Mouse (Mus musculus) forebrain, embryonic 10.5 days (tissue): ENCODE measurements around the gene Rnf126. TPM values are rescaled to one million over a fixed set of nuclear protein-coding genes. Genes with fewer than 3 reads are reported as not detected.
A peak's percentile ranks its signal among the peaks of the same experiment; 100 is the strongest.

Source experiments
- DNase-seq: peaks from one replicate; pipeline ENCODE4 v3.0.0-alpha.2; 2017; ENCODE audit warnings: low spot score; ENCODE audit errors: extremely low spot score
- H3K27ac ChIP-seq: fragments of 300-500 bp; sonication (generic); 2 replicates; pipeline ENCODE4 v1.5.1; 2016; ENCODE audit warnings: mild to moderate bottlenecking
- H3K27me3 ChIP-seq: fragments of 300-500 bp; sonication (generic); 2 replicates; pipeline ENCODE4 v1.6.1; 2016; ENCODE audit warnings: mild to moderate bottlenecking; ENCODE audit not compliant: poor library complexity, severe bottlenecking
- H3K36me3 ChIP-seq: fragments of 300-500 bp; sonication (generic); replicated peaks from 2 replicates; pipeline ENCODE4 v1.6.1; 2016; ENCODE audit warnings: mild to moderate bottlenecking, moderate library complexity
- H3K4me1 ChIP-seq: fragments of 300-500 bp; sonication (generic); 2 replicates; pipeline ENCODE4 v1.6.1; 2016
- H3K4me3 ChIP-seq: fragments of 300-500 bp; sonication (generic); 2 replicates; pipeline ENCODE4 v1.5.1; 2016; ENCODE audit warnings: mild to moderate bottlenecking, moderate library complexity
- H3K9me3 ChIP-seq: fragments of 300-500 bp; sonication (generic); 2 replicates; pipeline ENCODE4 v1.6.1; 2016; ENCODE audit warnings: mild to moderate bottlenecking, moderate library complexity
- WGBS: fragments of 180-500 bp; shearing (Covaris S2); methylation state at CpG from one replicate; pipeline ENCODE4 v1.1.7; 2016; 5-methylcytosine and 5-hydroxymethylcytosine counted together
- polyA plus RNA-seq: library from polyadenylated mRNA; unstranded; fragments of >200 nt; fragmentation: Nextera tagmentation; extraction: Ambion mirVana; gene quantifications from 2 replicates; pipeline ENCODE4 v1.2.1, GENCODE M21; 2016

The Rnf126 gene
- polyA plus RNA-seq, 1 experiment from 2014 or later = 92.4 TPM

DNA sequence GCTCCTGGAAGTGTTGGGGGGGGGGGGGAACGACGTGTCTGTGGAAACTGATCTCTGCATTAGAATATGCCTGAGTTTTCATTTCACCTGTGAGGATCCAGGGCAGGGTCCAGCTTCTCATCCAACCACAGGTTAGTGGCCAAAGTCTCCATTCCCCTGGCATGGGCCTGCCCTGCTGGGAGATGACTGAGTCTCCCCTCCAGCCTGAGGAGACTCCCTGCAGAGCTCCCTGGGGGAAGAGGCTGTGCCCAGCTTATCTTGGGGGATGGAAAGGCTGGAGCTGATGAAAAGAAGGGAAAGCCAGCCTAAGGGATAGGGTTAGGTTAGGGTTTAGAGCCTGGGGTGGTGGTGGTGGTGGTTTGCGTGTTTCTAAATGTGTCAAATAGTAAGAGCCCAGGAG, 35.1 kb upstream of the Rnf126 start:
- Histone ChIP-seq H3K4me1 (peaks cover 74% of the 10 kb centered on the region), H3K4me3 (peak overlapping the region; percentile 13; the same call in 1 of the 2 replicates), H3K36me3 (peaks cover 27% of the 10 kb centered on the region), H3K27ac (peak overlapping the region; percentile 90), H3K27me3 (no peaks in the 10 kb centered on the region), H3K9me3 (no peaks in the 10 kb centered on the region)
- no peak for DNase-seq
- 16% methylated on average over 3 of the region's 3 CpGs for WGBS

DNA sequence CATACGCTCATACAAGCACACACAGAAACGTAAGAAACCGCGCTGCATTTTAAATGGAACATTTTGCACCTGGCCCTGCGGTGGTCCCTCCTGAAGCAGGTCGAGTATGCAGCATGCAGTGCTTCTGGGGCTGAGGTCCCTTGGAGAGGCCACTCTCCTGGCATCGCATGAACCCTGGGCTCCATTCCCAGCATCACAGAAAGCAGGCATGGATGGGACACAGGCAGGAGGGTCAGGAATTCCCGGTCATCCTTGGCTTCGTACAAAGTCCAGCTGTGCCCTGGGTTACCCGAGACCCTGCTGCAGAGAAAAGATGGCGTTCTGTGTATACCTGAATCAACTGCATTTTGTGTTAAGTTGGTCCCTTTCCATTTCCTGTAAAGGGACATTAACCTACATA, 33.8 kb upstream of the Rnf126 start:
- H3K36me3 ChIP-seq = peaks cover 29% of the 10 kb centered on the region
- H3K4me3 ChIP-seq = no peak overlapping the region; the same call in 1 of the 2 replicates
- no peak for DNase-seq
- H3K27me3 ChIP-seq = no peaks in the 10 kb centered on the region
- H3K9me3 ChIP-seq = no peaks in the 10 kb centered on the region
- whole genome bisulfite sequencing = 89% methylated on average over 11 of the region's 11 CpGs
- H3K4me1 ChIP-seq = peaks cover 70% of the 10 kb centered on the region
- H3K27ac ChIP-seq = no peak overlapping the region

DNA sequence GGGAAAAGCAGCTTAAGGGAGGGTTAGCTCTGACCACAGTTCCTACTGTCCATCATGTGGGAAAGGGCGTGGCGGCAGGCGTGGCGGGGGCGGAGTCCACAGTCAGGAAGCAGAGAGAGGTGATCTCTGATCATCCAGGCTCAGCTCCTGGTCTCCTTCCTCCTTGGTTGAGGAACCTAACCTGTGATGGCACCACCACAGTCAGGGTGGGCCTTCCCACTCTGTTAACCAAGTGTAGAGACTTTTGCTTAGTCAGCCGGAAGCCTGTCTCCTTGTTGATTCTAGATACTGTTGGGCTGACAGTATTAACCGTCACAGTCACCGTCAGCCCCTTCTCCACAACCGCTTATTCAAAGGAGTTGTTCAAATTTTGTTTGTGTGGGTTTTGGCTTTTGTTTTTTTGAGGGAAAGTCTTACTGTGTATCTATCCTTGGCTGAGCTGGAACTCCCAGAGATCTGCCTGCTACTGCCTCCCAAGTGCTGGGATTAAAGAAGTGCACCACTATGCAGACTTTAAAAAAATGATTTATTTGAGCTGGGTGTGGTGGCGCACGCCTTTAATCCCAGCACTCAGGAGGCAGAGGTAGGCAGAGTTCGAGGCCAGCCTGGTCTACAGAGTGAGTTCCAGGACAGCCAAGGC, 31.7 kb upstream of the Rnf126 start:
- no peak for DNase-seq
- no peaks in the 10 kb centered on the region for H3K27me3 ChIP-seq
- 95% methylated on average over 12 of the region's 12 CpGs for WGBS
- no peaks in the 10 kb centered on the region for H3K9me3 ChIP-seq
- peaks cover 68% of the 10 kb centered on the region for H3K4me1 ChIP-seq
- H3K4me3 ChIP-seq = no peak overlapping the region
- no peak overlapping the region for H3K27ac ChIP-seq
- peaks cover 29% of the 10 kb centered on the region for H3K36me3 ChIP-seq

DNA sequence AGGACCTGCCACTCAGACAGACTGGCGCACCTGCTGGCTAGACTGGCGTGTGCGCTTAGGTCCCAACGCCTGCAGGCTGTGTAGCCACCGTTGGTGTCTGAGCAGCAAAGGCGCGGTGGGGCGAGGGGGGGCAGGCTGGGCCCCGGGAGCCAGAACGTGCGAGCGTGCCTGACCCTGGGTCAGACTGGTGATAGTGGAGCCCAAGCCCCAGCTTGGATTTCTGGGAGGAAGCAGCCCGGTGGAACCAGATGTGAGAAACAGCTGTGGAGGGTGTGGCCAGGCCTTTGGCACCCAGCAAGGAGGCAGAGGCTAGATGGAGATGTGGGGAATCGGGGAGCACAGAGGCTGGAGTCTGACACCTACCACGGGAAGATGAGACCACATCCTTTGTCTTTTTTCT, 30.6 kb upstream of the Rnf126 start:
- Histone ChIP-seq H3K27me3 (0 out of 2 replicates have a peak, but pooled peaks cover 6% of the 10 kb centered on the region), H3K4me3 (peak overlapping the region; percentile 19; the same call in 1 of the 2 replicates), H3K9me3 (no peaks in the 10 kb centered on the region), H3K36me3 (peaks cover 29% of the 10 kb centered on the region), H3K27ac (peak overlapping the region; percentile 52; the same call in 1 of the 2 replicates), H3K4me1 (peaks cover 64% of the 10 kb centered on the region)
- WGBS = 68% methylated on average over 15 of the region's 15 CpGs
- no peak for DNase-seq

DNA sequence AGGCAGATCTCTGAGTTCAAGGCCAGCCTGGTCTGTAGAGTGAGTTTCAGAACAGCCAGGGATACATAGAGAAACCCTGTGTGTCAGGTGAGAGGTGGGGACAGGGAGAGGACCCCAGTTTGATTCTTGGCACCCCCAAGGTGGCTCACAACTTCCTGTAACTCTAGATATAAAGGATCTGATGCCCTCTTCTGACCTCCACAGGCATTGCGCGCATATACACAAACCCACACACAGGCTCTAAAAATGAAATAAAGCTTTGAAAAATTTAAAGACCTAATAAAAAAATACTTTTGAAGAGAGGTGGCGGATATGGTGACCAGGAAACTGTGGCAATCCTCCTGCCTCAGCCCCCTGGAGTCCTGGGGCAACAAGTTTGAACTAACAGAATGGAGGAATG, 29.2 kb upstream of the Rnf126 start:
- no peak for DNase-seq
- H3K27ac ChIP-seq = no peak overlapping the region
- 0 out of 2 replicates have a peak, but pooled peaks cover 6% of the 10 kb centered on the region for H3K27me3 ChIP-seq
- H3K4me1 ChIP-seq = peaks cover 50% of the 10 kb centered on the region
- peak overlapping the region; percentile 14; the same call in 1 of the 2 replicates for H3K4me3 ChIP-seq
- H3K36me3 ChIP-seq = peaks cover 27% of the 10 kb centered on the region
- WGBS = 95% methylated on average over 3 of the region's 3 CpGs
- no peaks in the 10 kb centered on the region for H3K9me3 ChIP-seq

DNA sequence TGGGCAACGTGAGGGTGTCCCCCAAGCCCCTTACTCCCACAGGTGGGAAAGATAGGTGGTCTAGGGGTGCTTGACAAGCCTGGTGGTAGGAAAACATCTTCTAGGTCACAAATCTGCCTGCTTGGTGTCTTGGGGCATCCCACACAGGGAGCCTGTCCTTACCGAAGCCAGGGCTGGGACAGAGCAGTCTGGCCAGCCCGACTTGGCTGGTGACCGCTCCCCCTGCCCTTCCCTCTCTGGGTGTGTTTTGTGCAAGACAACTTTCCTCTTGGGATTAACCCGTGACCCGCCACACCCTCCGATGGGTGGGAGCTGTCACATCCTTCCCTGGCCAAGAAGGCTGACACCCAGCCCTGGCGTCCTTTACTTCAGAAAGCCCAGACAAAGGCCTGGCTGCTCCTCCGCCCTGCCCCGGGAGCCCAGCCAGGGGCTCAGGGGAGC, 27.8 kb upstream of the Rnf126 start:
- Histone ChIP-seq H3K4me1 (peaks cover 42% of the 10 kb centered on the region), H3K9me3 (no peaks in the 10 kb centered on the region), H3K4me3 (peak overlapping the region; percentile 88), H3K36me3 (peaks cover 16% of the 10 kb centered on the region), H3K27me3 (0 out of 2 replicates have a peak, but pooled peaks cover 6% of the 10 kb centered on the region), H3K27ac (peak overlapping the region; percentile 97)
- DNase-seq = no peak
- 6% methylated on average over 10 of the region's 10 CpGs for WGBS

DNA sequence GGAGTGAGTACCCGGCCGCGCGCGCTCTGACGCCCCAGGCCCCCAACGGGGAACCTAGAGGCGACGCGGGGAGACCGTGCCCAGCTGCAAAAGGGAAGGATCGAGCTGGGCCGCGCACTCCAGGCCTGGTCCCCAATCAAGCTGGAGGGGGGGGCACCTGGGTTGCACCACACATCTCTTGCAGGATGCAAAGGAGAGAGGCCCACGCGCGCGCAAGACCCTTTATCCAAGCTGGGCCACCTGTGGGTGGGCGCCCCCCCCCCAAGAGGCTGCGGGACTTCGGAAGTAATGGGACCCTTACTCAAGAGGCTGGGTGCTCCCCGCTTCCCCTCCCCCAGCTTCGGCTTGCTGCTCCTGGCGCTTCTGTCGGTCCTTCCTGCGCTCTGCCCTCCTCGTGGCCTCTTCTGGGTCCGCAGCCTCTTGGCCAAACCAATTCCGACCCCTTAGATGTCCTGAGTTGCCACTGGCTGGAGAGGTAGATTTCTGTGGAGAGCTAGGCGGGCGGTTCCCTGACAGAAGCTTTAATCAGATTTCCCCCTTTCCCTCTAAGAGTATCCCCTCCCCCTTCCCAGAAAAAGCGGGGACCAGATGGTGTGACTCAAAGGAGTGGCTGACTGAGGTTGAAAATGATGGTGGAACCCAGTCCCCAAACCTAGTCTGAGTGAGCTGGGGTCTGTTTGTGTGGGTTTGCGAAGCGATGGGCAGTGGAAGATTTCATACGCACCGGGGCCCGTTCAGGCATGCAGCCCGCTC, 27.2 kb upstream of the Rnf126 start:
- Histone ChIP-seq H3K36me3 (peaks cover 12% of the 10 kb centered on the region), H3K27ac (peak overlapping the region; percentile 97), H3K27me3 (0 out of 2 replicates have a peak, but pooled peaks cover 6% of the 10 kb centered on the region), H3K4me1 (peaks cover 42% of the 10 kb centered on the region), H3K4me3 (peak overlapping the region; percentile 88), H3K9me3 (no peaks in the 10 kb centered on the region)
- WGBS = 2% methylated on average over 37 of the region's 38 CpGs
- DNase-seq = peak; percentile 63

DNA sequence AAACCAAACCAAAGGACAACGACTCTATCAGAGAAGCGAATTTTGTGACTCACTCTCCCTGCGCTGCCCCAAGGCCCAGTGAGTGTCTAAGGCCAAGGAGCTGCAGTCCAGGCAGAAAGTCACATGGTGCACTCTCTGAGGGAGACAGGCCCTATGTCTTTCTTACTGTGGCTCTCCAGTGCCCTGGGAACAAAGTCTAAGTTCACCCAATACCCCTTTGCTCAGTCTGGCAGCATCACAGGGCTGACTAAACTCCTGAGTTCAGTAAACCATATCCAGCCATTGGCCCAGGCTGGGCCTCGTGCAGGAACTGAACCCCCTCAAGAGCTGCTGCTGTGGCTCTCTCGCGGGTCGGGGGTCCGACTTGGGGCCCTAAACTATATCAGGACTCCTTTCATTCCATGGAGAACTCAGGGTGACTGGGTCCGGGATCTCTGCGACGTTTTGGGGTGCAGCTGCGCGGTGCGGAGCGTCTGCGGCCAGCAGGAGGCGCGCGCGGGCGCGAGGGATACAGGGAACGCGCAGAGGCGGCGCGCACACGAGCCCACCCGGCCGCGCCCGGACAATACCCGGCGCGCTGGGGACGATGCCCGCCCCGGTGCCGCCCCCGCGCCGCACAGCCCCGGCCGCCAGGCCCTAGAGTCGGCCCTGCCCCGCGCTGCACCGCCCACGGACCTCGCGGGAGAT, 26.4 kb upstream of the Rnf126 start, which contains the start of gene Palm:
Gene Palm (plus strand): TSS at position 522 of the 687 bp plus-strand sequence.
- WGBS = 5% methylated on average over 49 of the region's 51 CpGs
- H3K9me3 ChIP-seq = no peaks in the 10 kb centered on the region
- 0 out of 2 replicates have a peak, but pooled peaks cover 6% of the 10 kb centered on the region for H3K27me3 ChIP-seq
- peak within 1 kb of the TSS; percentile 88 for H3K4me3 ChIP-seq
- peak; percentile 72 for DNase-seq
- peaks cover 42% of the 10 kb centered on the region for H3K4me1 ChIP-seq
- H3K36me3 ChIP-seq = peaks cover 12% of the 10 kb centered on the region
- peak within 1 kb of the TSS; percentile 97 for H3K27ac ChIP-seq

DNA sequence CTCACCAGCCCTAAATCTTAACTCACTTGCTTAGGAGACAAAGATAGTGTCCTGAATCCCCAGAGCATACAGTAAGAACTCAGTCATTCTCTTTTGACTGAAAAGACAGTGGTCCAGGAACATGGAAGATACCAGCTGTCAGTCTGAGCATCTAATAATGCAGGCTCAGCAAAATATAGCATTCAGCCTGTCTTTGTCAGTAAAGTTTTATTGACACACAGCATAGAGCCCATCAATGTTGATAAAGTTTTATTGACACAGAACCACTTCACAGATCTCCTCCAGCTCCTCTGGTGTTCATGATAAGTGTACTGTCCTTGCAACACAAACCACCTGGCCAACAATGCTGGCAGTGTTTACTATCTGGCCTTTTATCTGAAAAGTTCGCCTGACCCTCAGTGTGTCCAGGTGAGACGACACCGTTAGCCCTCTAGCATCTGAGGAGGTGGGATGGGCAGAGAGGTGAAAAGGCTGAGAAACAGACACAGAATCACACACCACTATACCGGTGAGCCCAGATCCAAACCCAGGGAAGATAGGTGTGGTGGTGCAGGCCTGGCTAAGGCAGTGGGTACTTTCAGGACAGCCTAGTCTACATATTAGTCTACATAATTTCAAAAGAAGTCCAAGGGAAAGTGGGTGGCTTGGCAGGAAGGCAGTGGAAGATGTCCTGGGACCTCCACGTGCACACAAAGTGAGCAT, 25.7 kb upstream of the Rnf126 start:
- Histone ChIP-seq H3K27me3 (0 out of 2 replicates have a peak, but pooled peaks cover 7% of the 10 kb centered on the region), H3K27ac (peak overlapping the region; percentile 97; the same call in 1 of the 2 replicates), H3K4me3 (peak overlapping the region; percentile 88), H3K9me3 (no peaks in the 10 kb centered on the region), H3K4me1 (peaks cover 41% of the 10 kb centered on the region), H3K36me3 (peaks cover 12% of the 10 kb centered on the region)
- 83% methylated on average over 5 of the region's 5 CpGs for WGBS
- DNase-seq = no peak

DNA sequence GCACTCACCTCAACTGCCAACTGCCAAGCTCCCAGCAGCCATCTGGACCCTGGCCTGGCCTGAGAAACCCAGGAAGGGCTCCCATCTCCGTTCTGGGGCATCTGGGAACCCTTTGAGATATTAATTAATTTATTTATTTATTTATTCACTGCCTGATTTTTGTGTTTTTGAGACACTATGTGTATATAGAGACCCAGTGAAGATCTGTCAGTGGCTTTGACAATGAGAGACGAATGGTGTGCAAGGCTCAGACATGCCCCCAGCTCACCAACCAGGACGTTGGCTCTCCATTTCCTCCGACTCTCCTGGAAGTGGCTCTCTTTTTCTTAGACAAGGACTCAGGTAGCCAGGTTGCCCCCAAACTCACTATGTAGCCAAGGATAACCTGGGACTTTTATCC, 24.1 kb upstream of the Rnf126 start, which contains the start of gene Prss57:
Gene Prss57 (minus strand): TSS at position 101 of the 400 bp plus-strand sequence.
- DNase-seq = no peak
- Histone ChIP-seq H3K27me3 (0 out of 2 replicates have a peak, but pooled peaks cover 11% of the 10 kb centered on the region), H3K36me3 (peaks cover 2% of the 10 kb centered on the region), H3K27ac (no peak within 1 kb of the TSS), H3K4me1 (peaks cover 26% of the 10 kb centered on the region), H3K9me3 (no peaks in the 10 kb centered on the region), H3K4me3 (no peak within 1 kb of the TSS)
- 89% methylated on average over 4 of the region's 4 CpGs for WGBS

DNA sequence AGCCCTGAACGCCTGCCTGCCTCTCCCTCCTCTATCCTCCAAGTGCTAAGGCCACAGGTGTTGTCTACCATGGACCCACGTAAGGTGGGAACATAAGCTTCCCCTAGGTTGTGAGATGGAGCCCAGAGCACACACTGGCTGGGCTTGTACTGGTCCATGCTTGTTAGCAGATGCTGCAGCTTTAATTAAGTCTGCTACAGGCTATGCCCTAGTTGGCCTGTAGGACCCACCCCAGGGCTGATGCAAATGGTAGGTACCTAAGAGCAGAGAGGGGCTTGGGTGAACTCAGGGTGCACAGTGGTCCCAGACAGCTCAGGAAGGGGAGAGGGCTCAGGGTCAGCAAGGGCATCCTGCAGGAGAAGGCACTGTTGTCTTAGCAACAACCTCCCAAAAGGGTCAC, 22.8 kb upstream of the Rnf126 start:
- peaks cover 21% of the 10 kb centered on the region for H3K27me3 ChIP-seq
- no peak for DNase-seq
- H3K4me1 ChIP-seq = peaks cover 19% of the 10 kb centered on the region
- no peak overlapping the region for H3K27ac ChIP-seq
- no peak overlapping the region for H3K4me3 ChIP-seq
- H3K9me3 ChIP-seq = no peaks in the 10 kb centered on the region
- 72% methylated on average over 2 of the region's 2 CpGs for WGBS
- H3K36me3 ChIP-seq = no peaks in the 10 kb centered on the region
